Mouse (Mus musculus): Measurements from ENCODE around the gene Hipk4.
A peak's percentile ranks its signal among the peaks of the same experiment; 100 is the strongest.

The Hipk4 gene

GRCm38 (mm10) chr7:27522967-27523366 is at the start of gene Hipk4:
Gene Hipk4, plus strand, starts transcription at chr7:27523267.
- DNase-seq (ENCODE audit: low read depth), result no peak

GRCm38 (mm10) chr7:27473835-27474489 is 49.1 kb upstream of the Hipk4 start:
- no peak for DNase-seq (ENCODE audit: low read depth)

GRCm38 (mm10) chr7:27474490-27474954 is 48.5 kb upstream of the Hipk4 start:
- DNase-seq (ENCODE audit: low read depth), result peak; percentile 99

DNA sequence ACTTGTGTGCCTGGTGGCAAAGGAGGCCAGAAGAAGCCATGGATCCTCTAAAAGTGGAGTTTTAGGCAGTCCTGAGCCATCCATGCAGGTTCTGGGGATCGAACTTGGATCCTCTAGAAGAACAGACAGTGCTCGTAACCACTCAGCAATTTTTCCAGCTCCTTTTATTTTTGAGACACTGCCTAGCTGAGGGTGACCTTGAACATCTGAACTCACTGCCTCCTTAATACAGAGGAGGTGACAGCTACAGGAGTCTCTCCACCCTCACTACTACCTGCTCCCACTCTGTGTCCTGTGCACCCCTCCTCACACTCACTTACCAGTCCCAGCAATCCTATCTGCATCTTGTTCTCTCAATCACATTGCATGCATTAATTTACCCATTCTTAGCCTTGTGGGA is 47.5 kb upstream of the Hipk4 start:
- no peak for DNase-seq (ENCODE audit: low read depth)

- DNase-seq (ENCODE audit: low read depth), result no peak
These were observed 46.9 kb upstream of the Hipk4 start for GRCm38 (mm10) chr7:27476098-27476635.

GRCm38 (mm10) chr7:27478561-27478960 is 44.5 kb upstream of the Hipk4 start:
- DNase-seq (ENCODE audit: low read depth), result no peak

DNA sequence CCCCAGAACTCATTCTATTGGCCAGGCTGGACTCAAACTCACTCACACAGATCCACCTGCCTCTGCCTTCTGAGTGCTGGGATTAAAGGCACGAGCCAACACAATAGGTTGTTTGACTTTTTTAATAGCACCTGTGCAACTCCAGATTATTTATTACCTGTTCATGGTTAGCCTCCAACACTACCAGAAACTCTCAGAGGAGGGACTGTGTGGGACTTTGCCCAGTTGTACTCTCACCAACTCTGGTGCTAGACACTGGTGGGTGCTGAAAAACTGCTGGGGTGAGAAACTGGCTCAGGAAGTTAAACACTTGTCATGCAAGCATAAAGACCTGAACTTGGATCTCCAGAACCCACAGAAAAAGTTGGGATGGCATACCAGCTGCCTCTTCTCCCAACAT is 43.3 kb upstream of the Hipk4 start:
- DNase-seq (ENCODE audit: low read depth), result no peak

- no peak for DNase-seq (ENCODE audit: low read depth)
These were observed 42.6 kb upstream of the Hipk4 start for GRCm38 (mm10) chr7:27480506-27480905.

GRCm38 (mm10) chr7:27480927-27481626 is 42.0 kb upstream of the Hipk4 start:
- DNase-seq (ENCODE audit: low read depth), result peak; percentile 20

GRCm38 (mm10) chr7:27481627-27481969 is 41.5 kb upstream of the Hipk4 start:
- peak; percentile 90 for DNase-seq (ENCODE audit: low read depth)

- DNase-seq (ENCODE audit: low read depth), result no peak
These were observed 39.2 kb upstream of the Hipk4 start for GRCm38 (mm10) chr7:27483860-27484259.

DNA sequence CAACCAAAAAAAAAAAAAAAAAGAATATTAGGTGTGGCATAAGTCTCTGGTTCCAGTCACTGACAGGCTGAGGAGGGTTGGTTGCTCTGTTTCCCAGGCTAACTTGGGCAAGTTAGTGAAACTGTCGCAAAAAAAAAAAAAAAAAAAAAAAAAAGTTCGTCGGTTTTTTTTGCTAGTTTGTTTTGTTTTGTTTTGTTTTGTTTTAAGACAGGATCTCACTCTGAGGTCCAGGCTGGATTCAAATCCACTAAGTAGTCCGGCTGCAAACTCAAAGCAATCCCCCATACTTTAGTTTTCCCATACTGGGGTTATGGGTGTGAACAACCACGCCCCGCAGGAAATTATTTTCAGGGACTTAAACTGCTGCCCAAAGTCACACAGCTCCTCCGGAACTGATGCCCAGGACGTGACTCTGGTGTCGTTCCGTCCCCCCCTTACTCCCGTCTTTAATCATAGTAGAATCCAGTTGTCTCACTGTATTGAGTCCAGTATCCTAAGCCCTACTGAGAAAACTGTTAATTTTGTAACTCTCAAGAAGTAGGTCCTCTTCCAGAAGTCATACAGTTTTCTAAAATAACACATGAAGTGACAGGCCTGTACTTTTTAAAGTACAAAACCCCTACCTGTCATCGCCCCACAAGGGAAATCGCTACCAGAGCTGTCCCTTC is 36.8 kb upstream of the Hipk4 start:
- DNase-seq (ENCODE audit: low read depth), result no peak

DNA sequence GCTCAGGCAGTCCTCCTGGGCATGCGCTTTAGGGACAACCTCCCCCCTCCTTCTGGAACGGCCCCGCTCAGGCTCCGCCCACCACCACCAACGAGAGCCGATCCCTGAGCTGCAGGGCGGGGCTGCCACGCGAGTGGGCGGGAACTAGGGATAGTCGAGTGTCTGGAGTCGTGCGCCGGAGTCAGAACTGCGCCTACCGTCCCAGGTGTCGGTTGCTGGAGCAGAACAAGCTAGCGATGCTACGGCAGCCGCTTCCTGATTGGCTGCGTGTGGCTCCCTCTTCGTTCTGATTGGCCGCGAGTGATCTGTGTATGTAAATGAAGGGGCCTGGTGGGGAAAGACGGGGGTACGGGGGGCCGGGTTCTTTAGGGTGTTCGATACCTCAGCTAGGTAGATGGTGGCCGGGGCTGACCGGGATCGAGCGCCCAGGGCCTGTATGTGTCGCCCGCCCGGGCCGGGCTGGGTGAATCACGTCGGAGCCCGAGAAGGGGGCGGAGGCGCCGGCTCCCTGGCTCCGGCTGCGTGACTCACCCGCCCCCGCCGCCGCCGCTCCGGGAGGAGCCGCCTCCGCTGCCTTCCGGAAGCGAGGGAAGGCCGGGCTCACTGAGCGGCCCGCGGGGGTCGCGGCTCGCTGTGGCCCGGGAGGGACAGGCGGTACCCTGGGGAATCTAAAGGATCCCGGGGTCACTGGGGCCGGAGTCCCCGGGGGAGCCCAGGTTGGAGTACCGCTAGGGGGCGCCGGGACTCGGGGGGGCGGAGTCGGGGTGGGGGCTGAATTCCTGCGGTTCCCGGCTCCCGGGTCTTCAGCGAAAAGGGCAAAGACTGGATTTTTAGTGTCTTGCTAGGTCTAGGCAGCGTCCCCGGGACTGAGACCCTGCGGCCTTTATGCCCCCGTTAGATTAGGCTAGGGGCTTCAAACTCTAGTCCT is 36.0 kb upstream of the Hipk4 start, which contains the start of gene Sertad1:
Gene Sertad1 (plus strand): TSS at position 141 of the 928 bp plus-strand sequence.
- peak; percentile 99 for DNase-seq (ENCODE audit: low read depth)

- peak; percentile 17 for DNase-seq (ENCODE audit: low read depth)
These were observed 35.3 kb upstream of the Hipk4 start for GRCm38 (mm10) chr7:27487740-27488268.

DNA sequence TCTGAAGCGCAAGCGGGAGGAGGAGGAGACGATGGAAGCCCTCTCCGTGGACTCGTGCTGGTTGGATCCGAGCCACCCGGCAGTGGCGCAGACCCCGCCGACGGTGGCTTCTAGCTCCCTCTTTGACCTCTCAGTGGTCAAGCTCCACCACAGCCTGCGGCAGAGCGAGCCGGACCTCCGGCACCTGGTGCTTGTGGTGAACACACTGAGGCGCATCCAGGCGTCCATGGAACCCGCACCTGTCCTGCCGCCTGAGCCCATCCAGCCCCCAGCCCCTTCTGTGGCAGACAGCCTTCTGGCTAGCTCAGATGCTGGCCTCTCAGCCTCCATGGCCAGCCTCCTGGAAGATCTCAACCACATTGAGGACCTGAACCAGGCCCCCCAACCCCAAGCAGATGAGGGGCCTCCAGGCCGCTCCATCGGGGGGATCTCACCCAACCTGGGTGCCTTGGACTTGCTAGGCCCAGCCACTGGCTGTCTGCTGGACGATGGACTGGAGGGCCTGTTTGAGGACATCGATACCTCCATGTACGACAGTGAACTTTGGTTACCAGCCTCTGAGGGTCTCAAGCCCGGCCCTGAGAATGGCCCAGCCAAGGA is 33.7 kb upstream of the Hipk4 start:
- no peak for DNase-seq (ENCODE audit: low read depth)

DNA sequence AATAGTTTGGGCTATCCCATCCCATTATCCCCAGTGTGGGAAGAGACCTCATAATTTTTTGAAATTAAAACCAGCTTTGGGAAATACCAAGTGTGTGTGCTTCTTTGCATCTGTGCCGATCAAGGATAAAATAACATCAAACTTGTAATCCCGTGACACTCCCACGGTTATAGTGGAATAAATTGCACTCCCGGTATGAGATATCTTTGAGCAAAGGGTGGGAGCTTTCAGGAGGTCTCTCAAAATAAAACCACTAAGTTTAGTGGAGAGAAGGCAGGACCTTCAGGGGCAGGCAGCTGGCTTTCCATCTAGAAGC is 32.9 kb upstream of the Hipk4 start:
- DNase-seq (ENCODE audit: low read depth), result no peak

DNA sequence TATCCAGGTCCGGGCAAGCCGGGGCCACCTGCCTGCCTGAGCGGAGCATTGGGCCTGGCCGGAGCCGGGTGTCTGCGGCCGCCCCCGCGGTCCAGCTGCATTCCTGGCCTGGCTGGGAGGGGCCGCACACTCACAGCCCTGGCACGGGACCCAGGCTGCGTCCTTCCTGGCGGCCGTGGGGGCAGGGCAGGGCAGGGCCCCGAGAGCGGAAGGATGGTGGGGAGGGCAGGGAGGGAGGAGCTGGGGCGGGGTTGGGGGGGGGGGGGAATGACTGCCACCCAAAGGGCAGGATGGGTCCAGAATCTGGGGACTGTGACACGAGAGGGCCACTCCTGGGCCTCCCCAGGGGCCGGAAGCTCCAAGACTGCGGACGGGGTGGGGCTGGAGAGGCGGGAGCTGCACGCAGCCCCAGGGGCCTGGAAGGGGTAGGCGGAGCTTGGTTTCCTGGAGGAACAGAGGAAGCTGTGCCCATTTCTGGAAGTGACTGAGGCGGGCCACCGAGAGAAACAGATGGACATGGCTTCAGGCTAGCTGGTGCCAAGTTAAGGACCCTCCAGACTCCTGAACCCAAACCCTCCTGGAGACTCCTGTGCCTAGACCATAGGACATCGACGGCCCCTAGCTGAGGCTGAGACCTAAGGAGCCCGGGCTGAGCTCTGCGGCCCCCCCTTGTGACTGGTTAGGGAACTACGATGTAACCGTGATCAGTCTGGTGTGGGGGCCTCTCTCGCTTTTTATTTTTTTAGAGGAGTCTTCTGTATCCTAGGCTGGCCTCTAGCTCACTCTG is 32.3 kb upstream of the Hipk4 start:
- peak; percentile 58 for DNase-seq (ENCODE audit: low read depth)

- DNase-seq (ENCODE audit: low read depth), result no peak
These were observed 31.2 kb upstream of the Hipk4 start for GRCm38 (mm10) chr7:27491856-27492255.

DNA sequence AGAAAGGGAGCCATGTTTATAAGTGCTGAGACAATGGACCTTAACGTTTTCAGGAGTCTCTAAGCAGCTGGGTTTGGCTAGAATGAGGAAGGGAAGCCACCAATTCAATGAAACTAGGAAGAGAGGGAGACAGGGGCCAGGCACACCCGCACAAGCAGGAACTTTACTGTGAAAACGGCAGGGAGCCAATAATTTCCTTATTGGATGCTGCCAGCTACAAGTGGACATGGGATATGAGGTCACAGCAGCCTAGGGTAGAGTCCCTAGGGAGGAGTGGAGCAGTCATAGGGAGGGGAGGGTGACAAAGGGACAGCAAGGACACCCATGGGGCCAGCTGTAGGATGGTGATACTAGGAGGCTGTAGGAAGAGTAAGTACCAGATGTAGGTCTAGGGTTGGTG is 30.0 kb upstream of the Hipk4 start:
- no peak for DNase-seq (ENCODE audit: low read depth)

GRCm38 (mm10) chr7:27493450-27493849 is 29.6 kb upstream of the Hipk4 start:
- no peak for DNase-seq (ENCODE audit: low read depth)
